Mouse (Mus musculus): ENCODE measurements around the gene Xylt2.
"Not testable (repeated sequence)": the region's sequence is repeated elsewhere in the genome, so short reads cannot be mapped to it uniquely, and the experiment has no call there.

Gene Xylt2

DNA sequence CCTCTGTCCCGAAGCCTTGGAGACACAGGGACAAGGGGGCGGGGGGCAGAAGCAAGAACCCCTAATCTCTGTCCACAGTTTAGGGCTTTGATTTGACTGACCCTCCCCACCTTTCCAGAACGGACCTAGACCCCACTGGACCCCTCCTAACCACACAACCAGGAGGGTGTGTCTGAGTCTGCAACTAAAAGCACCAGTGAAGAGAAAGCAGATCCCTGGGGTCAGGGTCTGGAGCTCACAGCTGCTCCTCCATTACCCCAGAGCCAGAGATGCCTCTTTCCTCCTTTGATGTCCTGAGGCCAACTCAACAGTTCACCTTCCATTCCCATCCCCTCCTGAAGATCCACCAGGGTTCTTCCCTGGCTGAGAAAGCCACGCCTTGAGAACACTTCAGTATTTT, 1.0 kb downstream of the Xylt2 start:
- no peak for DNase-seq

DNA sequence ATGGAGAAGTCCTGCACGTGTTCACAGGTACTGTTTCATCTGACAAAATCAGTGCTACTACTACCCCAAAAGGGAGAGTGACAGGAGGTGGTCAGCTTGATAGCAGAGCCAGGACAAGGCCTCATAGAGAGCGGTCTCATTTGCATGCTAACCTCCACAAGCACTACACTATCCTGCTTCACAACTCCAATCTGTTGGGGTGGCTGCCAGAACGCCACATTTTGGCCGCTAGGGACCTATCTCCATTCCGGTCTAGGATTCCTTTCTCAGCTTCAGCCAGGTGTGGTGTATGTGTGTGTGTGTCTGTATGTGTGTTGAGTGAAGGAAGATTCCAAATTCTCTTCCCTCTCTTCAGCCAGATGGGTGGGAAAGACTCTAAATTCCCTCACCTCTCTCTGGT, 1.9 kb downstream of the Xylt2 start:
- no peak for DNase-seq

DNA sequence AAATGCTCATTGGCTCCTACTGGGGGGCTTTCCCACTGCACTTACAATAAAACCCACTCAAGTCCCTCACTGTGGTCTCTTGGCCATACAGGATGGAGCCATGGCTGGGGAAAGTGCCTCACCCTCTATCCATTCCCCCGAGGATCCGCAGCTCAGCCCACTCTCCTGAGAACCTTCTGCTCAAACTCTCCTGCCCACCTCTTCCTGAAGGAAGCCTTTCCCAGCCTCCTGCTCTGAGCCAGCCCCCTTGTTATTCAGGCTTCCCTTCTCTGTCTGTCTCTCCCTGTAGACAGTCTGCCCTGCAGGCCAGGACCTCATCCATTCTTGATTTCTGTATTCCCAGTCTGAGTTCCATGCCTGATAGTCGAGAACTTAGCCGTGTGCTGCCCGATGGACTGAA, 2.3 kb downstream of the Xylt2 start:
- DNase-seq, result no peak

DNA sequence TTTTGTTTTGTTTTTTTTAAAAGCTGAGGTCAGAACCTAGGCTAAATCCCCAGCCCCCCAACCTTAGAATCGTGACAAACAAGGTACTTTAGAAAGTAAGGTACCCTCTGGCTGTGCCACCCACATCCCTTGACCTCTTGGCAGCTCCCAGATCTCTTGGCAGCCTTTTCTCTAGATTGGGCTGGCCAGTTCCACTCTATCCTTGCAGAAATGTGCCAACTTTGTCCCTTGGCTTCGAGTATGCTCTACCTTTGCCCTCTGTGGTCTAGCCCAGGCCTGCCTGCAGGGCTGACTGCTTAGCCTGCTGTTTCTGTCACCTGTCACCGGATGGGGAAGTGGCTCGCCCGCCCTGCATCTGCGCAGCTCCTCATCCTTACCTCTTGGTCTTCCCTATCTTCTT, 12.0 kb downstream of the Xylt2 start:
- DNase-seq, result no peak

DNA sequence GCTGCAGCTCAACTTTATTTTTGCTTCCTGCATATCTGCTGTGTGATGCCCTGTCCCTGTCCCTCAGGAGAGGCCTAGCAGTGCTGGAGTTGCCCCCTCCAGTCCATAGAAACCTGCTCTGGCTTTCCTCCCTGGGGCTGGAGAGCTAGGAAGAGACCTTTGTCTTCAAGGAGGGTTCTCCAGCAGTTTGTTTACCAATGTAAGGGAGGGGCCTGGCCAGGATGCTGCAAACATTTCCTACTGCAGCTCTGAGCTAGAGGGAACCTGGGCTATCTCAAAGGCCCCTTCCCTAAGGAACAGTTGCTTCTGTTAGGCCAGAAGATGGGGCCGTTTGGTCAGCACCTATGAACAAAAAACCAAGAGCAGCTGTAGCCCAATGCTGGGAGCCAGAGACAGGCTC, 16.0 kb downstream of the Xylt2 start:
- DNase-seq, result no peak

DNA sequence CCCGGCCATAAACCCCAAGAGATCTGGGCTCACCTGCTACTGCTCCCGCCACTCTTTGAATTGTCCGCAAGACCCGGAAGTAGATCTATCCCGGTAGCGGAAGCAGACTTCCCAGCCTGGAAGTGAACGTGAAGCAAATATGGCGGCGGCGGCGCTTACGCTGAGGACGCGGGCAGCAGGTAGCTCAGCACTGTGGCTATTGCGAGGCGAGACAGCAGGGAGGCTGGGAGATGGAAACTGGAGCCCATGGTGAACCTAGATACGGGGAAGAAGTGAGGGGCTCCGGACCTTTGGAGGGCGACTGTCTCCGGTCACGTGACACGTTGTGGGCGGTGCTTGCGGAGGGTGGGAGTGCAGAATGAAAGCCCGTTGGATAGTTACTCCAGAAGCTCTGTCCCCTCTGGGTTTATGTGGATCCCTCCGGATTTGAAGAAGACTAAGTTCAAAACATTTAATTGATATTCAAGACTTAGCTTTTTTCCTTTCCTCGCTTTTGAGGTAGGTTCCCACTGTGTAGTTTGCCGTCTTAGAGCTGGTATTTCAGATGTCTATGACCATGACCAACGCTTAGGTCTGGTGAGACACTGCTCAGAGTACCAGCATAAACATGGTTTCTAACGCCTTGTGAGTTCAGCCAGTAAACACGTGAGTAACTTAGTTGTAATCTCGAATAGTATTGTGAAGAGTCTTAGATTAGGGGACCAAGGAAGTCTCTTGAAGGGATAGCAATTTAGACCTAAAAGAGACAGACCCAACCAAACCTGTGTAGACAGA, 23.5 kb downstream of the Xylt2 start, which contains the start of the genes Mrpl27 and Eme1:
Gene Mrpl27, plus strand, starts transcription at position 105 of the 774 bp plus-strand sequence.
Gene Eme1, minus strand, starts transcription at position 302 of the 774 bp plus-strand sequence.
- DNase-seq, result peak; percentile 90 to 92

DNA sequence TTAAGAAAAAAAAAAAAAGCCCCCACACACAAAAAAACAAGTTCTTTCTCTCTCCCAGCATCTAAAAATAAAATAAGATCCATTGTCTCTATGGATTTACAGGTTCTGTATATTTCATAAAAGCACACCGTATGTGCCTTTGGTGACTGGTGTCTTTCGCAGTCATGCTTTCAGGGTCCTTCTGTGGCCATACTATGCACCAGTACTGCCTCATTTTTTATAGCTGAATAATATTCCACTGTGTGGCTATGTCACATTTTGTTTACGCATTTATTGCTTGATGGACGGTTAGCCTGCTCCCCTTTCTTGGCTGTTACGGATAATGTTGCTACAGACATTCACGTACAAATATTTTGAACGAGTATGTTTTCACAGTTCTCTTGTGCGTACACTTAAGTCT, 24.3 kb downstream of the Xylt2 start:
- DNase-seq, result no peak

DNA sequence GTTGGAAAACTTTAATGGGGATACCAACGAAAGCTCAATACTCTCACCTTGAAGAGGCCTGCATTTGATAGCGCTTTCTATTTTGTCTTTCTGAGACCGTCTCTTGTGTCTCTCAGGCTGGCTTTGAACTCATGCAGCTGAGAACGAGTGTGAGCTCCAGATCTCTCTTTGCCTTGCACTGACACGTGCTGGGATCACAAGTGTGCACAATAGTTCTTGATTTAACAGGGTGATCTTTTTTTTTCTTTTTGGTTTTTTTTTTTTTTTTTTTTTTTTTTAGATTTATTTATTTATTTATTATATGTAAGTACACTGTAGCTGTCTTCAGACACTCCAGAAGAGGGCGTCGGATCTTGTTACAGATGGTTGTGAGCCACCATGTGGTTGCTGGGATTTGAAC, 26.1 kb downstream of the Xylt2 start:
- DNase-seq, result not testable (repeated sequence)

DNA sequence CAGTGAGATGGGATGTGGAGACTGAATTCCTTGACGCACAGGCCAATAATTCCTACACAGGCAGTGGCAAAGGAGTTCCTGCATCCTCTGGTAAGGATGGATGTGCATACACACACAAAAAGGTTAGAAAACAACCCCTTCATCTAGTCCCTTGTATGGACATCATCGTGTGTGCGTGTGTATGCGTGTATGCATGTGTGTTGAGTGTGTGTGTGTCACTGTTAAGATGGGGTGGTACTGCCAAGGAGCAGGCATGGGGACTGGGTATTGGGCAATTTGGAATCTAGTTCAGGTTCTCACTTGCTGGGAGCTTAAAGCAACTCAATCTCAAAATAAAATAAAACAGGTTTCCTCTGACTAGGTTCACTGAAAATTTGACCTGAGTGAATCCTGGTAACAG, 30.9 kb downstream of the Xylt2 start:
- no peak for DNase-seq

DNA sequence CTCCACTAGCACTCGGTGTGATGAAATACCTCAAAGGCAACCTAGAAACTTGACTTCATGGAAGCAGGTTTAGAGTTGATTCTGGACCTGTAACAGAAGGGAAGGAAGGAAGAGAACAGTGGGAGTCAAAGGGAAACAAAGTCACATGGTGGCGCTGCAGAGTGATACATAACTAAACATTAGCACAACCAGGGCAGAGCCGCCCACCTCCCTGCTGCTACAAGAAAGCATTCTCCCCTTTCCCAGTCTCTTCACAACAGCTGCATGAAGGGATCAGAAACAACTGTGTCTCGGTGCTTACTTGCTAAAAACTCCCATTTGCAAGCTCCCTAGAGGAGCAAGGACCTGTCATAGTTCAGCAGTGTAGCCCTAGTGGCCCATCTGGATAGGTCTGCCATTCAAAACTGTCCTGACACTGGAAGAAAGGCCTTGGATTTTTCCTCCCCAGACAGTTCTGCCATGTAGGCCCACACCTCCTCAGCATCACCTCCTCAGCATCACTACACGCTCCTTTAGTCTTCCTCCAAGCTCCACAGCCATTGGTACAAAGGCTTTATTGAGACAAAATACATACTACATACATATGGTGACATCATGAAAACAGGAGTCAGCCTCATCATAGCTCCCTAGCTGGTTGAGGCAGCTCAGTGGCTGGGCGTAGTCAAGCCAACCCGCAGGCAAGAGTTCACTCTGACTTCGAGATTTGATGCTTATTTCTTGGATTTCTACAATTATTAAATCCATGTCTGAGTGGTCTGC, 32.7 kb downstream of the Xylt2 start:
- no peak for DNase-seq

DNA sequence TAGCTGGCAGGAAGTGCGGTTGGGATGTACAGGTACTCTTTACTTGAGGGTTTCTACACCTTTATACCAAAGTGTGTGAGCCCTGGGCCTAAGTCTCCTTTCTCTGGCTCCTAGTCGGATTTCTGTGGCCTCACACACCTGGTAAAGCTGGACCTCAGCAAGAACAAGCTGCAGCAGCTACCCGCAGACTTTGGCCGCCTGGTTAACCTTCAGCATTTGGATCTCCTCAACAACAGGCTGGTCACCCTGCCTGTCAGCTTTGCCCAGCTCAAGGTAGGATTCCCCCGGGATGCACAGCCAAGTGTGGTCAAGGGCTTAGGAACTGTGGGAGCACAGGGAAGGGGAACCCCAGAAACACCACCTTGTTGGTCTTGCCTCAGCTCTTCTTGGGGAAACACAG, 42.9 kb downstream of the Xylt2 start:
- peak in 1 of 2 experiments; percentile 36 for DNase-seq

DNA sequence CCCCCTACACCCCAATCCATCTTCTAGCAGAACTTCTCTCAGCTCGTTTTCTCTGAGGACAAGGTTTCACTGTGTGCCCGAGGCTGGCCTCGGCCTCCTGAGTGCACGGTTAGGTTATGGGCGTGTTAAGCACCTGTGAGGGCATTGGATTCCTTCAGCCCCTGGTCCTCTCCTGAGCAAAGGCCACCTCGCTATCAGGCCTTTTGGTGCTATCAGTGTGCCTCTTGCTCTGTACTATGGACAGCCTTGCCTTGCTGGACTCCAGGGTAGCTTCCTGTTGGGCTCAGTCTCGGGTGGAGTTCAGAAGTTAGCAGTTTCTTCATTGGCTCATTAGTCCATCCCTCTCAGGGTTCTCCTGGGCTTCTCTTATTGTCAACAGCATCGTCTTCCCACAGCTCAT, 44.3 kb downstream of the Xylt2 start:
- no peak for DNase-seq

DNA sequence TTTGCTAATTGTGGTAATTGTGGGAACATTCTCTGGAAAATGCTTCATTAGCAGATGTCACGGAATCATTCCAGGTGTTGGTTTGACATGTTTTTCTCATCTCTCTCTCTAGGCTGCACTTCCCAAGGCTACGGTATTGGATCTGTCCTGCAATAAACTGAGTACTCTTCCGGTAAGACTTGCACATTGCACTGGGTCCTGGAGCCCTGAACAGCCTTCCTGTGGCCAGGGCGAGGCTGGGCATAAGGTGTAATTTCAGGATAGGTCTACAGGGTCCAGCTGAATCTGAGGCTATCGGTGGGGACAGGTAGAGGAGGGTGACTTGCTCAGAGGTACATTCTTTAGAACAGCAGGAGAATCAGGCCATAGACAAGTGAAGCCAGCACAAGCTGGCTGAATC, 45.3 kb downstream of the Xylt2 start:
- no peak for DNase-seq

DNA sequence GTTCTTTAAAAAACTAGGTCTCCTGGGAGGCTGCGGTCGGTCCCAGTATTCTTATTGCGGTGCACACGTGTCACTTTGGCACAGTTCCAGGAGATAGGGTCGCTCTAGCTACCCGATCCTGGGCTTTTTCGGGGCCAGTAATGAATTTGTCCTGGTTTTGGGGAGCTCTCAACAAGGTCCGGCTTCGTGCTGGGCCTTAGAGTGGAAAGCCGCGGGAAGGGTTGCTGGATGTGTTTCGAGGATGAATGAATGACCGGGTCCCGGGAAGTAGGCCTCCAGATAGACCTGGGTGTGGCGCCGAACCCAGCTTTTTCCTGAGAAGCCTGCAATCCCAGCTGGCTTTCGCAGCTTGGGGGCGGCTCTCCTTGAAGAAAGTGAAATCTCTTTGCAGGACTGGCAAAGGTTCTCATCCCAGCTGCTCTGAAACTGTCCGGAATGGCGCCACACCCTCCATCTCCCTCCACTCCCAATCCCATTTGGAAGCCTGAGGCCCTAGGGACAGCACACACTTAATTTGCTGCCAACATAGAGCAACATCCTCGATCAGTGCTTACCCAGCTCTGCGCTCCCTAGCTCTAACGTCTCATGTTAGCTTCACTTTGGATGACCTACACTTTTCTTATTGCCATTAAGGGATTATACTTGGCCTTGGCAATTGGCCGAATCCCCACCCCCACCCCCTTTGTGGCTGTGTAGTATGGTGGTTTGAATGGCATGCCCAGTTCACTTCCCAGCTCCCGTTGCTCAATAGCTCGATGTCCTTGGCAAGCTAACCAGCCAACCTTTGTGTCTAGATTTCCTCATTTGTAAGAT, 46.9 kb downstream of the Xylt2 start:
- peak; percentile 47 to 63 for DNase-seq

DNA sequence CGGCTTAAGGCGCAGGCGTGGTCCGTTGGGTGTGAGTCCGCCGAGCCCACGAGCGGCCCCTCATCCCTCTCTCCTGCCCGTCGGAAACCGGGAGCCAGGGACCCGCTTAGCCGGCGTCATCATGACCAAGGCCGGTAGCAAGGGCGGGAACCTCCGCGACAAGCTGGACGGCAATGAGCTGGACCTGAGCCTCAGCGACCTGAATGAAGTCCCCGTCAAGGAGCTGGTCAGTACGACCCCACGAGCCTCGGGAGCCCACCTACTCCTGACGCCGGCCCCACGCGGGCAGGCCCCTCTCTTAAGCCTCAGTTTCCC, 47.5 kb downstream of the Xylt2 start:
- no peak for DNase-seq

DNA sequence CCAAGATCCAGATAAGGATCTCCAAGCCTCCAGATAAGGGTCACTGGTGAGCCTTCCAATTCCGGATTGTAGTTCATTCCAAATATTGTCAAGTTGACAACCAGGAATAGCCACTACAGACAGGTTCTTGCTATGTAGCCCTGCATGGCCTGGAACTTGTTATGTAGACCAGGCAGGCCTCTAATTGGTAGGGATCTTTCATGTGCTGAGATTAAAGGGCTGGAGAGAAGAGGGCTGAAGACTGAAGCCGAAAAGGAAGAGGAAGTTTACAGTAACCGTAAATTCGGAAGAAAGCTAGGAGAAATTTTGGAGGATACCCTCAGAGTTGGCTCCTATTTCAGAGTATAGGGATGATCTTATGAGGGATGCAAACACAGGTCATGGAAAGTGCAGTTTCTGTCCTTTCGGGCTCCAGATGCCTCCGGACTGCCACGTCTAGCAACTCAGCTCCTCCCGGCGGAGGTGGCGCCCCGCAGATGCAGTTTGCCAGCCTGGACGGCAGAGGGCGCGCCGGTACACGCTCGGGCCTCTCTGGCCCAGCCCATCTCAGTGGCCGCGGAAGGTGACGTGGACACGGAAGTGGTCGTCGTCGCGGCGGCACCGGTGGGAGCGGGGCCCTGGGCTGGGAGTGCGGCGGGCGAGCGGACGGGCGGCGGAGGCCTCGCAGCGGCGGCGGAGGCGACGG, 48.0 kb downstream of the Xylt2 start, which contains the start of gene Lrrc59:
Gene Lrrc59, plus strand, starts transcription at position 569 of the 685 bp plus-strand sequence.
- DNase-seq, result peak; percentile 97

DNA sequence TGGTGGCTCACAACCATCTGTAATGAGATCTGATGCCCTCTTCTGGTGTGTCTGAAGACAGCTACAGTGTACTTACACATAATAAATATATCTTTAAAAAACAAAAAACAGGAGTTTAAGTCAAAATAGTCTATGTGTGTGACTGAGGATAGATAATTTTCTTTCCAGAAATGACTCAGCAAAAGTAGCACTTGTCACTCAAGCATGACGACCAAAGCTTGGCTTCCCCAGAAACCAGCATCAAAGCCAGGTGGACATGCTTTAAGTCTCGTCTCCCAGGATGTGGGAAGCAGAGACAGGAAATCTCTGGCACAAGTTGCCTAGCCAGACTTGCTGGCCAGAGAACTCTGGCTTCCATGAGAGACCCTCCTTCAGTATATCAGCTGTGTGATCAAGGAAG, 55.2 kb downstream of the Xylt2 start:
- no peak for DNase-seq

DNA sequence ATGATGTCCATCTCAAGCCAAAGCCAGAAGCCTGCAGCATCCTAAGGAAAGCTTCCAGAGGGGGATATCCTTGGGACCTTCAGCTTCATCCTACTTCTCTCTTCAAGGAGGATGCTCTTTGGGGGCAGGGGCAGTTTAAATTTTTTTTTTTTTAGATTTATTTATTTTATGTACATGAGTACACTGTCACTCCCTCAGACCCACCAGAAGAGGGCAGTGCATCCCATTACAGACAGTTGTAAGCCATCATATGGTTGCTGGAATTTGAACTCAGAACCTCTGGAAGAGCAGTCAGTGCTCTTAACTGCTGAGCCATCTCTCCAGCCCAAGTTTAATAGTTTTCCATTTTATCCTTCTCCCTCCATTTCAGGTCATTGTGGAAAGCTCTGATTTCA, 55.9 kb downstream of the Xylt2 start:
- no peak for DNase-seq

DNA sequence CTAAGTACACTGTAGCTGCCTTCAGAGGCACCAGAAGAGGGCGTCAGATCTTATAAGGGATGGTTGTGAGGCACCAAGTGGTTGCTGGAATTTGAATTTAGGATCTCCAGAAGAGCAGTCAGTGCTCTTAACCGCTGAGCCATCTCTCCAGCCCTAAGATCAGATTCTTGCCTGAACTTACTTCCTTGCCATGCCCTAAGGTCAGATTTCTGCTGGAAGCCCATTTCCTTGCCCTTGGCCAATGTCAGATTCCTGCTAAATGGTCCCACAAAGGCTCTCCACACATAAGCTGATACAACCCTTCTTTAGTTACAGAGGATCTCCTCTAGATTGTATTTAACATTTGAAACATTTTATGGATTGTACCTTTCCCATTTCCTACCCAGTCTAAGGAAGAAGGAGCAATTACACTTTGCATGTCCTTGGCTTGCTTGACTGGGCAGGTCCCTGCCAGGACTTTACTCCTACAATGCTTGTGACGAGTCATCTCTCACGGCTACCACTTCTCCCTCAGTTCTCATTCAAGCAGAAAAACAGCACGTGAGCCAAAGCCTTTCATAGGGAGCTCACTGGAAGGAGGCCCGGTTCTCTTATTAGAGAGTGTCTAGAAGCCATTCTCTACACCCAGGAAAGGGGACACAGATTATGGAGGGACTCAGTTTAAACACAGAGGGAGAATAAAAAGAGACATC, 56.4 kb downstream of the Xylt2 start:
- no peak for DNase-seq

DNA sequence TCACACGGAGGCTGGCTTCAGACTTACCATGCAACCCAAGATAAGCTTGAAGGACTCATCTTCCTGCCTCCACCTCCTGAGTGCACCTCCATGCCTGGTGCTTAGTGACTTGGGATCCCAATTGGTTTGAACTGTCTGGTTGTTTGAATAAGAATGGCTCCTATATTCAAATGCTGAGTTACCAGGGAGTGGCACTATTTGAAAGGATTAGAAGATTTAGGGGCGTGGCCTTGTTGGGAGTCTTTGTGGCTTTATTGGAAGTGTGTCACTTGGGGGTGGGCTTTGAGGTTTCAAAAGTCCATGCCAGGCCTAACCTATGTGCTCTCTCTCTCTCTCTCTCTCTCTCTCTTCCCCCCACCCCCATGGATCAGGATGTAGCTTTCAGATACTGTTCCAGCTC, 59.7 kb downstream of the Xylt2 start:
- DNase-seq, result no peak

DNA sequence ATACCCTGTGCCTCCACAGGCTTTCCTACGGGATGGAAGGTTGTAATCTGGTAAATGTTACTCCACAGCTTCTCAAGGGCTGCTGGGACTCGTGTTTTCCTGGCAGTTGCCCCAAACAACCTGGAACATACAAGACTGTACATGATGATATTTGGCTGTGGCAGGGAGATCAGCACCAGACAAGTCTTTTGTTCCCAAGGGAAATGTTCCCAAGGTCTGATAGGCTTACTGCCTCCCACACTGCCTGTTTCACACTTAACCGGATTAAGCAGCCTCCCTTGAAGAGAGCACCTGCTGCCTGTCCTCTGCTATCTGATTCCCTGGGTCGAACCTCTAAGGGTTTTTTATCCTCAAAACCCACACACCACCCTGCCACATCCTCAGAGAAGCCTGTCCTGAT, 61.8 kb downstream of the Xylt2 start:
- no peak for DNase-seq

DNA sequence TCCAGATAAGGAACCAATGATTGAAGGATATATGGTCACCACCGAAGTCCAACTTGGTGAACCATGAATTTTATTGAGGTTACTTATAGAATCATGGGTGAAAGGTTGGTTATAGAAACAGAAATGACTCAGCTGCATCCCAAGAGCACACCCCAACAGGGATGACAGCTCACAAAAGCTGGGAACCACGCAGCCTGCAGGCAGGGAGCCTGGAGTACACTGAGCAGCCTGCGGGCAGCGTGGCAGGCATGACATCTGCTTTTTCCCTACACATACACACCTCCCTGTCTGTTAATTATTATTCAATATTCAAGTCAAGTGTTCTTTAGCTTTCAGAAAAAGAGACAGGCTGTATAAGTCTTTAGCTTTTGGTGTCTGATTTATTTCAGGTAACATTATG, 62.7 kb downstream of the Xylt2 start:
- no peak for DNase-seq

Measured in kidney, postnatal 4 days (tissue).